Mouse (Mus musculus): ENCODE measurements at regions not wholly inside any gene's neighbourhood (a gene's known extent, or its start where the extent isn't known, plus 50 kb on each side); places are given as distances from the start of the nearest gene placed in this dataset.

- DNase-seq (ENCODE audit: low read depth, low spot score), result no peak
These were observed 77.4 kb upstream of the Commd8 start for GRCm38 (mm10) chr5:72245382-72245781.

GRCm38 (mm10) chr5:72244134-72244533 lies 76.1 kb upstream of the Commd8 start:
- DNase-seq (ENCODE audit: low read depth, low spot score), result no peak

DNA sequence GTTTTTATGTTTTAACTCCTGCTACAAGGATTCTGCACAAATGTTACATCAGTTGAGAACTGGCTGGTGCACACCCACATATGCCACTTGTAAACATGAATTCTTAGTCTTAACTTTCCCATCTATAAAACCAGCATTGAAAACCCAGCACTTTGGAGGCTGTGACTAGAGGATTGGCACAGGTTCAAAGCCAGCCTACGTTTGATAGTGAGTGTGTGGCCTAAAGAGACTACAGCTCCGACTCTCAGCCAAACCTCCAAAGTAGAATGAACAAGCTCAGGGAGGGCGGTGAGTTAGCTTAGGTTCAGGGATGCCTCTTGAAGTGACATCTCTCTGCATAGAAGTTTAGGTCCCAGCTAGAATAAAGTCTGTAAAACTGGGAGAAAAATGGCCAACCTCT lies 75.0 kb upstream of the Commd8 start:
- no peak for DNase-seq (ENCODE audit: low read depth, low spot score)

DNA sequence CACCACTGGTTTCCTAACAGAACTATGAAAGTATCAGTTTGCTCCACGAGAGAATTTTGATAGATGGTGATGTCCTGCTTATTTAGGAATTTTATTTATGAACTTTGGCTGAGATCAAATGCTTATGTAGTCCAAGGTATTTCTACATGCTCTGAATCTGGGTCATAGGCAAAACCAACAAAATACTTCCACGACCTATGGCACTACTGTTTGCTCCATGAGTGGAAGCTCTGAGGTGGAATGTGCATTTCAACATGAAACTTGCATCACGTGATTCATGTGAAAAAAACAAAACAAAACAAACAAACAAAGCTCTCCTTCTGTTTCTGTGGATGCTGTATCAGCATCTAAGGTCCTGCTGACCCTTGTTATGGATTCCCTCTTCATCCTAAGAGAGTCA lies 73.5 kb upstream of the Commd8 start:
- DNase-seq (ENCODE audit: low read depth, low spot score), result no peak

- DNase-seq (ENCODE audit: low read depth, low spot score), result no peak
These were observed 72.3 kb upstream of the Commd8 start for GRCm38 (mm10) chr5:72240271-72240670.

GRCm38 (mm10) chr5:72227002-72227401 lies 59.0 kb upstream of the Commd8 start:
- DNase-seq (ENCODE audit: low read depth, low spot score), result no peak

GRCm38 (mm10) chr5:72225576-72226298 lies 57.7 kb upstream of the Commd8 start:
- DNase-seq (ENCODE audit: low read depth, low spot score), result no peak

- DNase-seq (ENCODE audit: low read depth, low spot score), result peak; percentile 37
These were observed 57.1 kb upstream of the Commd8 start for GRCm38 (mm10) chr5:72225056-72225455.

DNA sequence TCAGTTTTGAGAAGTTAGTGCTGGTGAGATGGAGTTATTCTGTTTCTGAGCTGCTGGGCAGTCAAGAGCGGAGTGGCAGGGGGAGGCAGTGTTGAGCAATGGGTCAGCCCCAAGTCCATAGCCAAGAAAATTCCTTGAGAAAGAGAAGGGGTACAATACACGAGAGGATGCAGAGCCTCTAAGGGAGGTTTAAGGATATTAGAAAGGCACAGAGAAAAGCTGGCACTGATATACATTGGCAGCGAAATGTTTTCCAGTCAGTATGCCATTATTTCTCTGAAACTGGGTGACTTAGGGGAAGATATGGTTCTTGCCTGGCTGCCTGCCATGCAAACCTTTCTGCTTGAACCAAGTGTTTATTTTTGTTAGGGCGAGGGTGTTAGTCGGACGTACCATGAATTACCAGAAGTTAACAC lies 56.6 kb upstream of the Commd8 start:
- DNase-seq (ENCODE audit: low read depth, low spot score), result no peak

DNA sequence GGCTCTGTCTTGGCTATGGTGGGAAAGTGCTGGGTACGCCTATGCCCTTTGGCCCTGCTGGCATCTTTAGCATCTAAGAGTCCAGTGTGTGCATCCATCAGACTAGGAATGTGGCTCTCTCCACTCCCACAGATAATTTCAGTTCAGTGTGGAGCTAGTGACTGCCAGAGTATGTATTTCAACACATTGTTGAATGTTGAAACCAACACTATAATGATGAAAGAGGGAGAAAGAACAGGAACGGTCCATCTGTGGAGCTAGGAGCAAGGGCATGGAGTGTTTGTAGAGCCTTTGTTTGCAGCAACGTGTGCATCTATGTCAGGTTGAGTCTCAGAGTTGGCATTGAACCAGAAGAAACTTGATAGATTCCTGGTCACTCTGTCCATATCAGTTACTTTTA lies 54.9 kb upstream of the Commd8 start:
- DNase-seq (ENCODE audit: low read depth, low spot score), result no peak

GRCm38 (mm10) chr5:72219697-72220096 lies 51.7 kb upstream of the Commd8 start:
- DNase-seq (ENCODE audit: low read depth, low spot score), result no peak

DNA sequence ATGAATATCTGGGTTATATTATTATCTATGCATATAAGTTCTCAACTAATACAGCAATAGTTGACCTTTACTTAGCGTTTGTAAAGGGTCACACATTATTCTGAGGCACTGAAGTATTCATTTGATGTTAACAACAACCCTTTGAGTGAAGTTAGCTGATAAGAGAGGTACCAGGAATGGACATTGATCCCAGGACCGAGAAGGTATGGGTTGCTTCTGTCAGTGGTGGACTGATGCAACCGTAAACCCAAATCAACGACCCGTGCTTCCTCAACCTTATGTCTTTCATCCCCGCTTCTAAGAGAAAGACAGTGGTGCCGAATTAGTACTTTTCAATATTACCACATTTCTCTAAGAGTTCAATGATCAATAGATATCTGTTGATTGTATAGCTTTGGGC lies 51.3 kb upstream of the Commd8 start:
- no peak for DNase-seq (ENCODE audit: low read depth, low spot score)
